9 mouse cellular contexts compared by ENCODE assay signal in the genomic region with DNA sequence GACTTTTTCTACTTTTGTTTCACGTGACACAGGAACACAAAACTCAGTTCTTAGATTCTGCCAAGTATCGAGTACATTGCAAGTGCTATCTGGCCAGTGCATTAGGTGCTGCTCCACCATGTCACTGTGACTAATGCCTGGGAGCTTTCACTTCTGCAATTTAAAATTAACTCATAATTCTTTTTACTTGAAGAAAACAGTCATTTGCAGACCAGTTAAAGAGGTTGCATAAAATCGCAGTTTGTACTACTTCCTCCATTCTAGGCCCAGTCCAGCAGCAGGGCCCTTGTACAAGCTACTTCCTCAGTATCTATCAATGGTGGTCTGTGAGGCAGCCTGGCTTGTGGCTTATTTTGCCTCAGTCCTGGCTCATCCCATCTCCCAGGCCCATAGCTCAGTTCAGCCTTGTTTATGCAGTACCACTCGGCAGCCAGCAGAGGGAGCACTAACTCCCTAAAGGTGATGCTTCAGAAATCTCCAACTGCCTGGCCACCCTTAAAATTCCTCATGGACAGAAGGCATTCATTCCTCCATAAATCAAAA. TPM values are rescaled to one million over a fixed set of nuclear protein-coding genes. Genes with fewer than 3 reads are reported as not detected.
DNase-seq lines count a peak whose midpoint lies in the region; ATAC-seq and TF ChIP-seq lines count a peak whose summit lies in the region.
"Had no signal": no experiment of that assay in that cellular context is flagged by ENCODE, and none has a peak within 500 bp of the region (broad histone marks: within the 10 kb centered on the region; RNA-seq: fewer than 3 reads in every experiment).

No protein-coding gene starts in this region.

- peak; percentile 95 for DNase-seq in midbrain, embryonic 11.5 days (ENCODE audit: low spot score, missing footprints)
- peak; percentile 91 to 92 for DNase-seq in cerebellum, postnatal 10 days
- DNase-seq in gastrocnemius, postnatal 10 days, result peak; percentile 83
- peak; percentile 64 for DNase-seq in limb, embryonic 14.5 days (ENCODE audit: low spot score)
- peak; percentile 89 for DNase-seq in testis, postnatal 10 days (ENCODE audit: low spot score)

- 62% methylated on average over 4 of the region's 4 CpGs for WGBS in midbrain, embryonic 11.5 days
- WGBS in midbrain, embryonic 16.5 days, result 70% methylated on average over 4 of the region's 4 CpGs
- WGBS in kidney, embryonic 14.5 days, result 63% methylated on average over 4 of the region's 4 CpGs
- 62% methylated on average over 4 of the region's 4 CpGs for WGBS in limb, embryonic 14.5 days
- WGBS in neural tube, embryonic 15.5 days, result 64% methylated on average over 4 of the region's 4 CpGs

- H3K4me3 ChIP-seq in midbrain, embryonic 11.5 days (ENCODE audit: low read depth, low read length), result no peak overlapping the region
- no peak overlapping the region for H3K4me3 ChIP-seq in midbrain, embryonic 16.5 days (ENCODE audit: low read depth, low read length)
- H3K4me3 ChIP-seq in kidney, embryonic 14.5 days (ENCODE audit: low read length), result no peak overlapping the region
- no peak overlapping the region for H3K4me3 ChIP-seq in limb, embryonic 14.5 days (replicated peaks; ENCODE audit: low read length)
- no peak overlapping the region for H3K4me3 ChIP-seq in neural tube, embryonic 15.5 days (replicated peaks)
- H3K4me3 ChIP-seq: embryonic facial prominence, embryonic 15.5 days had no signal

- no peaks in the 10 kb centered on the region for H3K9me3 ChIP-seq in midbrain, embryonic 11.5 days (ENCODE audit: control insufficient read depth, low read length)
- H3K9me3 ChIP-seq in midbrain, embryonic 16.5 days (replicated peaks; ENCODE audit: control insufficient read depth, low read length, poor library complexity, severe bottlenecking), result no peaks in the 10 kb centered on the region
- no peaks in the 10 kb centered on the region for H3K9me3 ChIP-seq in kidney, embryonic 14.5 days (ENCODE audit: control insufficient read depth, low read length)
- H3K9me3 ChIP-seq in limb, embryonic 14.5 days (ENCODE audit: control insufficient read depth, low read length), result no peaks in the 10 kb centered on the region
- no peaks in the 10 kb centered on the region for H3K9me3 ChIP-seq in neural tube, embryonic 15.5 days (replicated peaks)
- H3K9me3 ChIP-seq: embryonic facial prominence, embryonic 15.5 days had no signal

- no peak for TF ChIP-seq POLR2A in limb, embryonic 14.5 days (IDR thresholded peaks at IDR 0.05; ENCODE audit: borderline replicate concordance, extremely low read depth, insufficient read depth, insufficient read length)

- no peaks in the 10 kb centered on the region for H3K36me3 ChIP-seq in midbrain, embryonic 11.5 days (ENCODE audit: control insufficient read depth, insufficient read depth, low read length)
- H3K36me3 ChIP-seq in midbrain, embryonic 16.5 days (ENCODE audit: control insufficient read depth, insufficient read depth, low read length), result no peaks in the 10 kb centered on the region
- H3K36me3 ChIP-seq in kidney, embryonic 14.5 days (ENCODE audit: control insufficient read depth, insufficient read depth, low read length), result peaks cover 4% of the 10 kb centered on the region; the same call in 1 of the 2 replicates
- H3K36me3 ChIP-seq in limb, embryonic 14.5 days (ENCODE audit: control insufficient read depth, insufficient read depth, low read length), result peaks cover 7% of the 10 kb centered on the region; the same call in 1 of the 2 replicates
- no peaks in the 10 kb centered on the region for H3K36me3 ChIP-seq in neural tube, embryonic 15.5 days

- H3K27me3 ChIP-seq in midbrain, embryonic 11.5 days (ENCODE audit: control insufficient read depth, insufficient read depth, low read length), result no peaks in the 10 kb centered on the region
- no peaks in the 10 kb centered on the region for H3K27me3 ChIP-seq in midbrain, embryonic 16.5 days (ENCODE audit: control insufficient read depth, insufficient read depth, low read depth, low read length)
- H3K27me3 ChIP-seq in kidney, embryonic 14.5 days (ENCODE audit: control insufficient read depth, insufficient read depth, low read length), result no peaks in the 10 kb centered on the region
- no peaks in the 10 kb centered on the region for H3K27me3 ChIP-seq in limb, embryonic 14.5 days (ENCODE audit: control insufficient read depth, insufficient read depth, low read length)
- H3K27me3 ChIP-seq in neural tube, embryonic 15.5 days (replicated peaks), result no peaks in the 10 kb centered on the region
- H3K27me3 ChIP-seq: embryonic facial prominence, embryonic 15.5 days had no signal

- H3K4me1 ChIP-seq in midbrain, embryonic 11.5 days (ENCODE audit: control insufficient read depth, insufficient read depth, low read length), result no peaks in the 10 kb centered on the region
- H3K4me1 ChIP-seq in midbrain, embryonic 16.5 days (ENCODE audit: control insufficient read depth, insufficient read depth, low read length), result no peaks in the 10 kb centered on the region; the same call in 1 of the 2 replicates
- H3K4me1 ChIP-seq in kidney, embryonic 14.5 days (ENCODE audit: control insufficient read depth, insufficient read depth, low read length), result no peaks in the 10 kb centered on the region
- H3K4me1 ChIP-seq in limb, embryonic 14.5 days (ENCODE audit: control insufficient read depth, insufficient read depth, low read length), result no peaks in the 10 kb centered on the region
- no peaks in the 10 kb centered on the region for H3K4me1 ChIP-seq in neural tube, embryonic 15.5 days

- no peak overlapping the region for H3K4me2 ChIP-seq in midbrain, embryonic 11.5 days
- H3K4me2 ChIP-seq in midbrain, embryonic 16.5 days (ENCODE audit: low read length), result no peak overlapping the region
- H3K4me2 ChIP-seq in kidney, embryonic 14.5 days (replicated peaks; ENCODE audit: low read depth, low read length), result no peak overlapping the region
- no peak overlapping the region for H3K4me2 ChIP-seq in limb, embryonic 14.5 days (replicated peaks; ENCODE audit: low read depth, low read length, severe bottlenecking)
- no peak overlapping the region for H3K4me2 ChIP-seq in neural tube, embryonic 15.5 days
- H3K4me2 ChIP-seq: embryonic facial prominence, embryonic 15.5 days had no signal

- no peak overlapping the region for H3K9ac ChIP-seq in midbrain, embryonic 11.5 days (ENCODE audit: low read length)
- H3K9ac ChIP-seq in midbrain, embryonic 16.5 days (ENCODE audit: low read depth, low read length), result no peak overlapping the region
- no peak overlapping the region for H3K9ac ChIP-seq in kidney, embryonic 14.5 days (ENCODE audit: low read depth, low read length)
- H3K9ac ChIP-seq in limb, embryonic 14.5 days (ENCODE audit: low read depth, low read length, severe bottlenecking), result no peak overlapping the region
- H3K9ac ChIP-seq in neural tube, embryonic 15.5 days (replicated peaks), result no peak overlapping the region
- H3K9ac ChIP-seq: embryonic facial prominence, embryonic 15.5 days had no signal

- ATAC-seq in midbrain, embryonic 11.5 days (ENCODE audit: low FRiP score), result no peak
- no peak for ATAC-seq in midbrain, embryonic 16.5 days
- peak; percentile 60; the same call in 1 of the 2 replicates for ATAC-seq in kidney, embryonic 14.5 days (ENCODE audit: low FRiP score, low TSS enrichment)
- ATAC-seq in limb, embryonic 14.5 days (ENCODE audit: low FRiP score, low read depth), result no peak
- peak; percentile 31; the same call in 1 of the 2 replicates for ATAC-seq in neural tube, embryonic 15.5 days (ENCODE audit: low FRiP score)

- no peak overlapping the region for H3K27ac ChIP-seq in midbrain, embryonic 11.5 days (ENCODE audit: low read depth, low read length)
- no peak overlapping the region for H3K27ac ChIP-seq in midbrain, embryonic 16.5 days (ENCODE audit: low read length)
- no peak overlapping the region for H3K27ac ChIP-seq in kidney, embryonic 14.5 days (ENCODE audit: low read depth, low read length)
- H3K27ac ChIP-seq in limb, embryonic 14.5 days (replicated peaks; ENCODE audit: low read depth, low read length), result no peak overlapping the region
- H3K27ac ChIP-seq in neural tube, embryonic 15.5 days (replicated peaks), result no peak overlapping the region

RNA-seq across cellular contexts. Expression of gene Gsdme, which starts 41.4 kb away (rescaled TPM):
- polyA plus RNA-seq in midbrain, embryonic 11.5 days (2014; fragmentation: Nextera tagmentation; extraction: Ambion mirVana), result 52.9 and 55.2 TPM in 2 replicates
- 89.6 and 96.4 TPM in 2 replicates for polyA plus RNA-seq in midbrain, embryonic 16.5 days (2015; fragmentation: Nextera tagmentation; extraction: Ambion mirVana)
- 1 to 10 TPM; 1.7 to 2.2 TPM for total RNA-seq in gastrocnemius, postnatal 10 days (2021)
- polyA plus RNA-seq in kidney, embryonic 14.5 days (2014; fragmentation: Nextera tagmentation; extraction: Ambion mirVana), result 61.7 and 65.6 TPM in 2 replicates
- polyA plus RNA-seq in limb, embryonic 14.5 days (2012; rRNA removed), result 4.2 and 4.7 TPM in 2 replicates
- 34.3 and 37.0 TPM in 2 replicates for polyA plus RNA-seq in limb, embryonic 14.5 days (2014; fragmentation: Nextera tagmentation; extraction: Ambion mirVana)
- polyA plus RNA-seq in neural tube, embryonic 15.5 days (2015; fragmentation: Nextera tagmentation; extraction: Ambion mirVana), result 76.3 and 86.0 TPM in 2 replicates

Comparison
In these comparisons a context has a peak if more than half of its experiments do, and no peak if none do; other contexts are left out.
1. ATAC-seq: peak in kidney, embryonic 14.5 days (single experiment) and neural tube, embryonic 15.5 days (single experiment); none in midbrain, embryonic 11.5 days (single experiment), midbrain, embryonic 16.5 days (single experiment) and limb, embryonic 14.5 days (single experiment).
2. Peak in every context shown above with its lines, with median percentiles within 50 percentile points of each other: DNase-seq.